In the genomic region with DNA sequence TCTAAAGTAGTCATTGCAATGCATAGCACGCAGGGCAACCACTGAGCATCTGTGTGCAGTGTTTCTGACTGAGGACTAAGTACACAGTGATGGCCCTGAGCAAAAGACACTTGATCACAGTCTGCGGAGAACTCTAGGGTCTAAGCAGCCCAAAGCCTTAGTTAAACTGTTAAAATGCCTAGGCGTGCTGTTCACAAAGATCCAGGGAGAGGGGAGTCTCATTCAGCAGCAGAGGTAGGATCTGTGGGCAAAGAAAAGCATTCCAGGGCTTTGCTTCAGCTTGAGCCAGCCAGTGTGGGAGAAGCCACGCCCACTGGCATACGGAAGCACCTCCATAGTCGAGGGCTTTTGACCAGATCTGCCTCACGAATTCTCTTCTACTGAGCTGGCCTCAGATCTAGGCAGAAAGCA, we compare ENCODE assay signal across 8 mouse cellular contexts. TPM values are rescaled to one million over a fixed set of nuclear protein-coding genes. Genes with fewer than 3 reads are reported as not detected.
DNase-seq lines count a peak whose midpoint lies in the region; ATAC-seq and TF ChIP-seq lines count a peak whose summit lies in the region.

No protein-coding gene starts in this region.

- no peak for TF ChIP-seq POLR2A in small intestine, adult 2 months (IDR thresholded peaks at IDR 0.05; ENCODE audit: low read depth, low read length)

- WGBS in heart, embryonic 10.5 days: 22% methylated on average over 7 of the region's 7 CpGs
- WGBS in embryonic facial prominence, embryonic 14.5 days: 15% methylated on average over 7 of the region's 7 CpGs
- WGBS in lung, embryonic 15.5 days: 18% methylated on average over 7 of the region's 7 CpGs
- WGBS in small intestine, adult 2 months: 24% methylated on average over 7 of the region's 7 CpGs

- ATAC-seq in embryonic facial prominence, embryonic 14.5 days (ENCODE audit: low read depth): peak; percentile 55; the same call in 1 of the 2 replicates
- no peak for ATAC-seq in lung, embryonic 15.5 days (ENCODE audit: borderline replicate concordance, extremely low read depth, low FRiP score, low TSS enrichment)
- no peak for ATAC-seq in frontal cortex, adult (ENCODE audit: low TSS enrichment)

- peak overlapping the region; percentile 44 for H3K4me3 ChIP-seq in heart, embryonic 10.5 days
- H3K4me3 ChIP-seq in embryonic facial prominence, embryonic 14.5 days (ENCODE audit: low read depth, low read length): no peak overlapping the region
- 0 out of 2 replicates have a peak overlapping the region, but pooled peaks have one; percentile 7 for H3K4me3 ChIP-seq in lung, embryonic 15.5 days
- peak overlapping the region; percentile 27; the same call in 1 of the 2 replicates for H3K4me3 ChIP-seq in small intestine, adult 2 months (ENCODE audit: low read depth, low read length)

- no peak for TF ChIP-seq CTCF in small intestine, adult 2 months (IDR thresholded peaks at IDR 0.05; ENCODE audit: extremely low read depth, insufficient read length, insufficient replicate concordance, low read depth, low read length)

- no peaks in the 10 kb centered on the region for H3K9me3 ChIP-seq in heart, embryonic 10.5 days
- no peaks in the 10 kb centered on the region for H3K9me3 ChIP-seq in embryonic facial prominence, embryonic 14.5 days (ENCODE audit: control insufficient read depth, low read length)
- no peaks in the 10 kb centered on the region for H3K9me3 ChIP-seq in lung, embryonic 15.5 days

- H3K27ac ChIP-seq in heart, embryonic 10.5 days: no peak overlapping the region
- no peak overlapping the region for H3K27ac ChIP-seq in embryonic facial prominence, embryonic 14.5 days (replicated peaks; ENCODE audit: low read depth, low read length)
- H3K27ac ChIP-seq in lung, embryonic 15.5 days: no peak overlapping the region
- no peak overlapping the region for H3K27ac ChIP-seq in small intestine, adult 2 months (ENCODE audit: insufficient read depth, low read depth, low read length)

- H3K9ac ChIP-seq in embryonic facial prominence, embryonic 14.5 days (ENCODE audit: low read depth, low read length): peak overlapping the region; percentile 38; the same call in 1 of the 2 replicates
- H3K9ac ChIP-seq in lung, embryonic 15.5 days: no peak overlapping the region

- no peak for DNase-seq in heart, embryonic 10.5 days (ENCODE audit: low spot score)
- DNase-seq in heart, postnatal 4 days: no peak
- peak; percentile 42 for DNase-seq in embryonic facial prominence, embryonic 14.5 days (ENCODE audit: low spot score)
- peak; percentile 51 for DNase-seq in kidney, adult 18-20 months
- no peak for DNase-seq in left cerebral cortex, adult 9 months (ENCODE audit: low spot score in 2 of 2)

- H3K4me1 ChIP-seq in heart, embryonic 10.5 days: peaks cover 6% of the 10 kb centered on the region
- H3K4me1 ChIP-seq in embryonic facial prominence, embryonic 14.5 days (ENCODE audit: control insufficient read depth, insufficient read depth, low read length): 0 out of 2 replicates have a peak, but pooled peaks cover 2% of the 10 kb centered on the region
- H3K4me1 ChIP-seq in lung, embryonic 15.5 days: peaks cover 5% of the 10 kb centered on the region
- H3K4me1 ChIP-seq in small intestine, adult 2 months (ENCODE audit: control insufficient read depth, insufficient read depth, insufficient read length, low read length): no peaks in the 10 kb centered on the region

- H3K4me2 ChIP-seq in embryonic facial prominence, embryonic 14.5 days (ENCODE audit: low read depth, low read length): peak overlapping the region; percentile 48
- peak overlapping the region; percentile 47 for H3K4me2 ChIP-seq in lung, embryonic 15.5 days

- H3K27me3 ChIP-seq in heart, embryonic 10.5 days (ENCODE audit: insufficient read depth, poor library complexity, severe bottlenecking): no peaks in the 10 kb centered on the region
- no peaks in the 10 kb centered on the region for H3K27me3 ChIP-seq in embryonic facial prominence, embryonic 14.5 days (replicated peaks; ENCODE audit: control insufficient read depth, insufficient read depth, low read length)
- H3K27me3 ChIP-seq in lung, embryonic 15.5 days: no peaks in the 10 kb centered on the region
- no peaks in the 10 kb centered on the region for H3K27me3 ChIP-seq in small intestine, adult 2 months (ENCODE audit: control insufficient read depth, insufficient read depth, low read length)

- no peaks in the 10 kb centered on the region for H3K36me3 ChIP-seq in heart, embryonic 10.5 days
- no peaks in the 10 kb centered on the region for H3K36me3 ChIP-seq in embryonic facial prominence, embryonic 14.5 days (ENCODE audit: control insufficient read depth, insufficient read depth, low read length)
- no peaks in the 10 kb centered on the region for H3K36me3 ChIP-seq in lung, embryonic 15.5 days
- H3K36me3 ChIP-seq in small intestine, adult 2 months (ENCODE audit: control insufficient read depth, insufficient read depth, low read length): no peaks in the 10 kb centered on the region

RNA-seq across cellular contexts. Expression of gene Tpte, which starts 19.7 kb away (rescaled TPM):
- not detected in 2 replicates for polyA plus RNA-seq in heart, embryonic 10.5 days (2016; fragmentation: Nextera tagmentation; extraction: Ambion mirVana)
- not detected for total RNA-seq in heart, postnatal 4 days (2021)
- polyA plus RNA-seq in embryonic facial prominence, embryonic 14.5 days (2014; fragmentation: Nextera tagmentation; extraction: Ambion mirVana): not detected in 2 replicates
- polyA plus RNA-seq in lung, embryonic 15.5 days (2015; fragmentation: Nextera tagmentation; extraction: Ambion mirVana): not detected in 2 replicates
- not detected in 2 replicates for polyA plus RNA-seq in small intestine, adult 2 months (2012; rRNA removed)

Comparison
In these comparisons a context has a peak if more than half of its experiments do, and no peak if none do; other contexts are left out.
1. DNase-seq: peak in embryonic facial prominence, embryonic 14.5 days (single experiment) and kidney, adult 18-20 months (single experiment); none in heart, embryonic 10.5 days (single experiment), heart, postnatal 4 days (single experiment) and left cerebral cortex, adult 9 months (0 of 2).